Mouse (Mus musculus): ENCODE measurements around the gene Taar2.

The Taar2 gene

DNA sequence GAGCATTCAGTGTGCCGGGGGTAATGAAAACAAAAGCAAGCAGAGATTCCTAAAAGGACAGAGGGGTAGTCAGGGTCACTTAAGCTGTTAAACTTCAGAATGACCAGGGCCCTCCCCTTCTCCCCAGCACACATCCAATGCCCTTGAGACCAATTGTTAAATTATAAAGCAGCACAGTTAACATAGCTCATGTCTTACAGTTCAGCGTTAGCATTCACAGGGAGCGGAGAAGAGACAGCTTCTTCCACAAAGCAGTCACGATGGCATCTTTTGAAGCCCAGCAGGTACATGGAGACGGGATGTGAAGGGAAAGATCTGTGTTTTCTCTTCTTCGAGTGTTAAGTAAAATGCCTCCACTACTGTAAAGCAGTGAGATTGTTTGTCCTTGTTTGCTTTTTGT, at the start of gene Taar2:
Taar2 (plus strand) TSS at position 261 of the 400 bp plus-strand sequence.
- CTCF ChIA-PET, result no interaction called here

DNA sequence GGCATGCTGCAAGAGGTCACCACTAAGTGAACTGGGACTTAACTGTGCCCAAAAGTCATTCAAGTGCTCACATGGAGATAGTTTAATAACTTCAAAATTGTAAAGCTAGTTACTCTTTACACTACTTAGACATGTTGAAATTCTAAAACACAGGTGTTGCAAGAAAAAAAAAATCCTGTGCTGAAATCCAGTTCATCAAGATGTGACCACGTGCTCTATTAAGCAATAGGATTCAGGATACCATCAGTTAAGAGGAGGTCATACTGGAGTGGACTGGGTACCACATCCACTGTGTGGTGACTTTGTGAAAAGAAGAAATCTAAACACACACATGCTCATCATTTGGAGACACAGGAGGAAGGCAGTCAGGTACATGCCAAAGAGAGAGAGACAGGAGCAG, 45.4 kb upstream of the Taar2 start:
- CTCF ChIA-PET, result no interaction called here

DNA sequence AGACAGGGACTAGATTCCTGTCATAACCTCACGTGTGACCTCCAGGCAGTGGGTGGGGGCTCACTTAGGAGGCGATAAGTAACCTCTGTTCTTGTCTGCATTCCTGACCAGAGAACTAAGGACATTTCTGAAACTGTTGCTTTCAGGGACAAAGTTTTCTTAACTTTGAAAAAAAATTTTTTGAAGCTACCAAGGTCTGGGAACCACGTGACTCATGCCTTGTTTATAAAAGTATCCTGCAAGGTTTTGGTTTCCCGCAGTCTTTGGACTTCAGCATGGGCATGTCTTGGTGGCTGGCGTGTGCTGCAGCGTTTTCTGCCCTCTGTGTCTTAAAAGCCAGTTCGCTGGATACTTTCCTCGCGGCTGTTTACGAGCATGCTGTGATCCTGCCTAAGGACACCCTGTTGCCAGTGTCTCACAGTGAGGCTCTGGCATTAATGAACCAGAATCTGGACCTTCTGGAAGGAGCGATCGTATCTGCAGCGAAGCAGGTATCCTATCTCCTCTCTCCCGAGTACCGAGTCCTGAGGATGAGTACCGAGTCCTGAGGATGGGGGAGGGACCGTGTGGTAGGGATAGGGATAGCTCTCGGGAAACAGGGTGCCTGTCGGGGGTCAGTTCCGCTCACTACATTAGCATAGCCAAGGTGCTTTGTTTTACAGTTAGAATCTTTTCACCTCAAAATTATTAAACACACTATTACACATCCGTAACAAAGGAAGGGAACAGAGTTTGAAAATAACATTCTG, 43.6 kb upstream of the Taar2 start, which contains the start of gene Vnn1:
Vnn1 (plus strand) TSS at position 88 of the 749 bp plus-strand sequence.
- CTCF ChIA-PET, result no interaction called here

DNA sequence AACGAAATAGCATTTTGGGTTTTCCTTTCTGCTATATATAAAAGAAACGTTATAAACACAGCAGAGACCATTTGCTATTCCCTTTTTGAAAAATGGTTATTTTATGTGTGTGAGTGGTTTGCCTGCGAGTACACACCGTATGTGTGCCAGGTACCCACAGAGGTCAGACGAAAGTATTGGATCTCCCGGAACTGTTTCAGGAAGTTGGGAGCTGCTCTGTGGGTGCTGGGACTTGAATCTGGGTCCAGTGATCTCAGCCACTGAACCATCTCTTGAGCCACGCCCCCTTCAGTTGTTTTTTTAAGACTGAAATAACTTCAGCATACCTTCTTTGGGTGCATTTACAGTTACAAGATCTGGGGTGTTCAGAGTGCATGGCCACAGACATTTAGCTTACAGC, 43.0 kb upstream of the Taar2 start:
- CTCF ChIA-PET, result no interaction called here

DNA sequence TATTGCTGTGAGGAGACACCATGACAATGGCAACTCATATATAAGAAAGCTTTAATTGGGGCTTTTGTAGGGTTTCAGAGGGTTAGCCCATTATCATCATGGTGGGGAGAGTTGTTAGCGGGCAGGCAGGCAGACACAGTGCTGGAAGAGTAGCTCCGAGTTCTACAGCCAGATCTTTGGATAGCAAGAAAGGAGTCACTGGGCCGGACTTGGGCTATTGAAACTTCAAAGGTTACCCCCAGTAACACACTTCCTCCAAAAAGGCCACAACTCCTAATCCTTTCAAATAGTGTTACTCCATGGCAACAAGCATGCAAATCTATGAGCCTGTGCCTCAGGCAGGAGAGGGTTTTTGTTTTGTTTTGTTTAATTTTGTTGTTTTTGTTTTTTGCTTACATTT, 37.3 kb upstream of the Taar2 start:
- CTCF ChIA-PET, result no interaction called here

DNA sequence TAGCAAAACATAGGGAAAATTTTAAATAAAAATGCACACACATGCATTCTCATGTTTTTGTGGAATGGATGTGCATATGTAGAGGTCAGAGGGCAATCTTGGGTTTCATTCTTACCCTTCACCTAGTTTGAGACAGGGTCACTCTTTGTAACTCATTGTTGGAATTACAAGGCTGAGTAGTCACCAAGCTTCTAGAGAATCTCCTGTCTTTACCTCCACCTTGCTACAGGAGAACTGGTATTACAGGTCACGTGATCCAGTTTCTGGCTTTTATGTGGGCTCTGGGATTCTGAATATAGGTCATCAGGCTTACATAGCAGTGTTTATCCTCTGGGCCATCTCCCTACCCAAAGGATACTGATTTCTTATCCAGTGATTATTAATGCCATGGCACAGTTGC, 32.7 kb upstream of the Taar2 start:
- CTCF ChIA-PET, result no interaction called here

DNA sequence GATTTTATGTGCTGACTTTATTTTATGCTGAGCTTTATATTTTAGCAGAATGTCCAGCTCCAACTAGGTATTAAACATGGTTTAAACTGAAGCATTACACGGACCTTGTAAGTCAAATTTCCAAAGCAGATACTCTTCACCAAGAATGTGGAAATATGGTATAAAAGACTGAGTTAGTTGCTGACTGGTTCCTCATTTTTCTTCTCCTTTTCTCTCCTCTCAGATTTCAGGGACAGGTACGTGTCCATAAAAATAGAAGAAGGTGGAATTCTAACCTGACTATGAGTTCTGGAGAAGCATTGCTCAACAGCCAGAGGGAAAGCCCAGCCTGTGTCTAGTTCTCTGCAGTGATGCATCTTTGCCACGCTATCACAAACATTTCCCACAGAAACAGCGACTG, 18.3 kb upstream of the Taar2 start, which contains the start of gene Taar1:
Taar1 (plus strand) TSS at position 301 of the 400 bp plus-strand sequence.
- CTCF ChIA-PET, result no interaction called here

DNA sequence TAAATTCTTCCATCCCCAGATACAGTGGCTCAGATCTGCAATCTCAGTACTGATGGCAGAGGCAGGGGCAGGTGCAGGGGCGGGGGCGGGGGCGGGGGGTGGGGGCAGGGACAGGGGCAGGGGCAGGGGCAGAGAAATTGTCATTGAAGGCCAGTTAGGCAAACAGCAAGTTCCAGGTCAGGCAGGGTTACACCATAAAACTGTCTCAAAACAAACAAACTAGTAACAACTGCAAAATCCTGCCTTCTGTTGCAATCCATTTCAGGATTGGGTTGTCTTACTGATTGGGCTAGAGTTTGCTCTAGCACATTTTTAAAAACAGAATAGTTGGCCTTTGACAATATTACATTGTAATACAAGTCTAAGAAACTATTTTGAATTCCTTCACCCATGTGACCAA, 15.9 kb upstream of the Taar2 start:
- CTCF ChIA-PET, result no interaction called here

DNA sequence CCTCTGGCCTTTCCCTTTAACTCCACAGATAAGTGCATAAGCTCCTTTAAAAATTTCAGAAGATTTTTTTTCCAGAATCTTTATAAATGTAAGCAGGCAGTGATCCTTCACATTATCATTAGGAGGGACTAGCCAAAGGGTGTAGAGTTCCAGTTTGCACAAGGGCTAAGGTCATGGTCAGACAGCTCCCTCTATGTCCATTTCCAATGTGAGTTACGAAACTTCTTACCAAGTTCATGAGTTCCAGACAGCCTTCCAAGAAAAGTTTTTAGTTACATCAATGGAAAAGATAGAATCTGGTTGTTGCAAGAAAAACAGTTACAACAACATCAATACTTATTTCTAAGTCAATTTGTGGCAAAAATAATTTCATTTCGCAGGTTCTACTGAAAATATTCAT, 14.4 kb upstream of the Taar2 start:
- CTCF ChIA-PET, result no interaction called here

DNA sequence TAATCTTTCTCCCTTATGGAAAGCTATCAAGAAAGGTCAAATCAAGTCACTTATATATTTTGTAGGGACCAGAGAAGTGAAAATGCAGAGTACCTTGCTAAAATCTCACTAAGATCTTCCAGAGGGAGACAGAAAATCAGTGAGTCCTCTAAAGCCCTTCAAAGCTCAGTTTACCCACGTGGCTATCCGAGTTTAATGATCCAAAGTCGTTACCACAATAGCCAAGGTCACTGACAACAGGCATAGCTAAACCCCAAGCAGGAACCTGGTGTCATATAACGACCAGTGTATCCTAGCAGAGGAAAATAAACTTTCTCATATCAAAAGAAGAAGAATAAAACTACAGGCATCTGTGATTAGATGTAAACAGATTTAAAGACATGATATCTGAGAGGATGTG, 759 bp upstream of the Taar2 start:
- CTCF ChIA-PET, result no interaction called here

DNA sequence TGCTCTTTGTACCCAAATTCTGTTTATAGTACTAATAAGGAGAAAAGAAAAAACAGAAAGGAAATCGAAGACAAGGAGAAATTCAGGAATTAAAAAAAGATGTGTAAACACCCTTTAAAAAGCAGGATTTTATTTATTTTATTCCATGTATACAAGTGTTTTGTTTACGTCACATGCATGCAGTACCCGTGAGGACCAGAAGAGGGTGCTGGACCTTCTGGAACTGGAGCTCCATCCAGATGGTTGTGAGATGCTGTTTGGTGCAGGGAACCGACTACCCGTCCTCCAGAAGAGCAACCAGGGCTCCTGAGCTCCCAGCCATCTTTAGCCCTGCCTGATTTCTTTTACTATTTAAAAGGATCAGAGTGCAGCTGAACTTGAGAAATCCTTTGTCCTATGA, 4.1 kb downstream of the Taar2 start:
- CTCF ChIA-PET, result no interaction called here

DNA sequence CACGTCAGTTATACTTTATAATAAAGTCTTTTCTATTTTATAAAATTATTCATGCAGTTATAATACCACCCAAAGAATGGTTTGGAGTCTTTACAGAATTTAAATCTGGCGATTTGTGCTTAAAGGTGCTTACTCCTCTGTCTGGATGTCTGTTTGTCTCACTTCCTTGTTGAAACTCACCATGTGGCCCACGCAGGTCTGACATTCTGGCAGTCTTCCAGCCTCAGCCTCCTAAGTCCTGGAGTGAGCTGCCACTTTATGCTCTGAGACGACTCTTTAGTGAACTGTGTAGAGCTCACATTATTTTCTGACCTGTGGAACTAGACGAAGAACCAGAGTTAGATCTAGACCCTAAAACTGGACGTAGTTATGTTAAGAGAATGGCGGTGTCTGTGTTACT, 9.7 kb downstream of the Taar2 start:
- CTCF ChIA-PET, result no interaction called here

DNA sequence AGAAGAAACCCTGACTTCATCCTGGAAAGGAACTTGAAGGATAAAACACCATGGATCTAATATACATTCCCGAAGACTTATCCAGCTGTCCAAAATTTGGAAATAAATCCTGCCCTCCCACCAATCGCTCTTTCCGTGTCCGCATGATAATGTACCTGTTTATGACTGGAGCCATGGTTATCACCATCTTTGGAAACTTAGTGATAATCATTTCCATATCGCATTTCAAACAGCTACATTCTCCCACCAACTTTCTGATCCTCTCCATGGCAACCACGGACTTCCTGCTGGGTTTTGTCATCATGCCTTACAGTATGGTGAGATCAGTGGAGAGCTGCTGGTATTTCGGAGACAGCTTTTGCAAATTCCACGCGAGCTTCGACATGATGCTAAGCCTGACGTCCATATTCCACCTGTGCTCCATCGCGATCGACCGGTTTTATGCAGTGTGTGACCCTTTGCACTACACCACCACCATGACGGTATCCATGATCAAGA, 11.2 kb downstream of the Taar2 start, which contains the start of gene Taar3:
Taar3 (plus strand) TSS at position 51 of the 498 bp plus-strand sequence.
- CTCF ChIA-PET, result no interaction called here

DNA sequence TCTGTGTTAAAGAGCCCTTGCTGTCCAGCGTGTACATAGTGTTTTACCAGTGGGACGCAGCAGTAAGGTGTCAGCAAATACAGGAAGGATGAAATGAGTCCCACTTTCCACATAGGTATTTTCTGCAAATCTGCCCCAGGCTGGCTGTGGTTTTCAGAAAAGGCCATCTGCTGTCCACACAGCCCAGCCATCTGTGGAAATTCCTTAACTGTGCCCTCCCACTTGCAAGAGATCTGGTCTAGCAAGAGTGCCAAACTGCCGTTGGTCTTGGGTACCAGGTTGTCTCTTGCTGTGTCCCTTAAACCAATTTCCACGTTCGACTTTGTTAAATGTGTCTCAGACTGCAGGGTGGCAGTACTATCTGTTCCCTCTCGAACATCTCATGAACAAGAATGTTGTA, 13.3 kb downstream of the Taar2 start:
- CTCF ChIA-PET, result no interaction called here

DNA sequence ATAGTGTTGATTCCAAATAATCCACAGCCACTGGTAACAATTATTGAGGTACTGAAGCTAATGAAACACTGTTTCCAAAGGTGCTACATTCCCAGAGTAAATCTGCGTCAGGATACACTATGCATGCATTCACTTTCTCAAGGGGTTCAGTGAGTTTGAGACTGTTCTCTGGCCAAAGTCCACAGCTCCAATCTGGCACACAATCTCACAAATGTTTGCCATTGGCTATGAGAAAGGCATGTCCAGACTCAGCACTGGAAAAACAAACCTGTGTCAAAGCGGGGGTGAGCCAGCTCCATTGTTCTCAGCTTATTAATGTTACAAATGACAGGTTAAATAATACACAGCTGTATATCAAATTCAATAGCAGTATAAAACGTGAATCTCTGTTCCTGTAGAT, 20.7 kb downstream of the Taar2 start:
- CTCF ChIA-PET, result no interaction called here

DNA sequence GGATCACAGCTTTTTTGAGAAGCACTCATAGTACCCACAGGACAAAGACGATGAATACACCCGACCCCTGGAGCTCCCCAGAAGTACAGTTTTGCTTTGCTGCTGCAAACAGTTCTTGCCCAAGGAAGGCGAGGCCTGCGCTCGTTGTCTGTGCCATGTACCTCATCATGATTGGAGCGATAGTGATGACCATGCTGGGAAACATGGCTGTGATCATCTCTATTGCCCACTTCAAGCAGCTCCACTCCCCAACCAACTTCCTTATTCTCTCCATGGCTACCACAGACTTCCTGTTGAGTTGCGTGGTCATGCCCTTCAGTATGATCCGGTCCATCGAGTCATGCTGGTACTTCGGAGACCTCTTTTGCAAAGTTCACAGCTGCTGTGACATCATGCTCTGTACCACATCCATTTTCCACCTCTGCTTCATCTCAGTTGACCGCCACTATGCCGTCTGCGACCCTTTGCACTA, 22.1 kb downstream of the Taar2 start, which contains the start of gene Taar4:
Taar4 (plus strand) TSS at position 51 of the 472 bp plus-strand sequence.
- CTCF ChIA-PET, result no interaction called here

DNA sequence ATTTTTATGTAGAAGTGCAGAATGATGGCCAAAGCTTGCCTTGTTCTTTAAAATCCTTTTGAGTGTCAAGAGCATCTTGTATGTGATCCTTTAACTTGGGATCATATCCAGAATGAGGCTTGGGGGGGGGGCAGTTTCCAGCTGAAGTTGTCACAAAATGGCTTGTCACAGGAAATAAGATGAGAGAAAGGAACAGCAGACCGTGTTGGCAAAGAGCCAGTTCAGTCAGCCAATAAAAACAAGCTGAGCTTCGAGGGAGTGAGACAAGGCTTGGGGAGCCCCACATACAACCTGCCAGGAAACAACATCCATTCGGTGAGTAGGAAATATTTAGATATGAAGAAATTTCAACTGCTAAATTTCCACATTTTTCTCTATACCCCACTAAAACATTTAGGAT, 25.1 kb downstream of the Taar2 start:
- CTCF ChIA-PET, result no interaction called here

DNA sequence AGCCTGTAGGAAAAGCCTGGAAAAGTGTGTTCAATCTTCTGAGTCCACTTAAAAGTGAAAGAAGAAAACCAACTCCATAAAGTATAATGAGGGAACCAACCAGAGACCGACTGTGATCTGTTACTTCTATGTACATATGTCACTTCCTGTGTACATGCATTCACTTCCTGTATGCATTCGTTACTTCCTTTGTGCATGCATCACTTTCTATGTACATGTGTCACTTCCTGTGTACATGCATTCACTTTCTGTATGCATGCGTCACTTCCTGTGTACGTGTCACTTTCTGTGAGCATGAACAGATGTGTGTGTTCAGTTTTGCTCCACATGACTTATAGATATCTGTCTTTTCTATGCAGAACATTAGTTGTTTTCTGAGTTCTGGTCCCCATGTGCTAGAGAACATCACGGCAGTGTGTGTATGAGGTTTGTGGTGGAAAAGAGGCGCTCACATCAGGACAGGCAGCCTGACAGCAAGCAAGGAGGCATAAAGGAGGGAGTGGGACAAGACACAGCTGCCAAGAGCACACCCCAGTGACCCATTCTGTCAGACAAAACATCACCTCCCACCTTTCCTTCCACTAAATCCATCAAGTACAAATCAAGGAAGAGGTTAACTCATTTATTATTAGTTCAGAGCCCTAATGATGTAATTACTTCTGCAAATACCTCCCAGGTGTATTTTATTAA, 26.7 kb downstream of the Taar2 start:
- CTCF ChIA-PET, result no interaction called here

DNA sequence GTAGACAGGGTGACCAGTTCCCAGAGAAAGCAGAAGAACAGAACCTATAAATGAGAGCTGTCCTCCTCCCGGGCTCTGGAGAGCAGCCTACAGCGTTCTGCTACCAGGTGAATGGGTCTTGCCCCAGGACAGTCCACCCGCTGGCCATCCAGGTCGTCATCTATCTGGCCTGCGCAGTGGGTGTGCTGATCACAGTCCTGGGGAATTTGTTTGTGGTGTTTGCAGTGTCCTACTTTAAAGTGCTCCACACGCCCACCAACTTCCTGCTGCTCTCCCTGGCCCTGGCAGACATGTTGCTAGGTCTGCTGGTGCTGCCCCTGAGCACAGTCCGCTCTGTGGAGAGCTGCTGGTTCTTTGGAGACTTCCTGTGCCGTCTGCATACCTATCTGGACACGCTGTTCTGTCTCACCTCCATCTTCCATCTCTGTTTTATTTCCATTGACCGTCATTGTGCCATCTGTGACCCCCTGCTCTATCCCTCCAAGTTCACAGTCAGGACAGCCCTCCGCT, 32.3 kb downstream of the Taar2 start, which contains the start of gene Taar5:
Taar5 (plus strand) TSS at position 51 of the 510 bp plus-strand sequence.
- CTCF ChIA-PET, result no interaction called here

DNA sequence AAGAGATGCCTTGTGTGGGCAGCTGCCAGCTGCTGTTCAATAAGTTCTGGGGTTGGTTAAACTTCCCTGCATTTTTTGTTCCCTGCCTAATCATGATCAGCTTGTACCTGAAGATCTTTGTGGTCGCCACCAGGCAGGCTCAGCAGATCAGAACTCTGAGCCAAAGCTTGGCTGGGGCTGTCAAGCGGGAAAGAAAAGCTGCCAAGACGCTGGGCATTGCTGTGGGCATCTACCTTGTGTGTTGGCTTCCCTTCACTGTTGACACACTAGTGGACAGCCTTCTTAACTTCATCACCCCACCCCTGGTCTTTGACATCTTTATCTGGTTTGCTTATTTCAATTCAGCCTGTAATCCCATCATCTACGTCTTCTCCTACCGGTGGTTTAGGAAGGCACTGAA, 32.9 kb downstream of the Taar2 start:
- CTCF ChIA-PET, result no interaction called here

DNA sequence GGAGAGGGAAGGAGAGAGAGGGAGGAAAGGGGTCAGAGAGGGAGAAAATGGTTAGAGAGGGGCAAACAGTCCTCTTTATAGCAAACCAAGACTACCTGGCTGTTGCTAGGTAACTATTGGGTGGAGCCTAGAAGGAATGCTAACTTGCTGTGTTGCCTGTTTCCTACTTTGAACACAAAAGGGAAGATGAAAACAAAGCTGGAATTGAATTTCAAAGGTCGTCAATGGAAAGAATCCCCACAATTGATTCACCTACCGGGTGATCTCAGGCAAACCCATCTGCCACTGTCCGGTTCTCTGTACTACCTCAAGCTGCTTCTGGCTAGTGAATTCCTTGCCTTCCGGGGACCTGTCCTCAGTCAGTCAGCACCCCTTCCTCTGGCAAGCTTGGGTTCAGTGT, 39.6 kb downstream of the Taar2 start:
- CTCF ChIA-PET, result no interaction called here

DNA sequence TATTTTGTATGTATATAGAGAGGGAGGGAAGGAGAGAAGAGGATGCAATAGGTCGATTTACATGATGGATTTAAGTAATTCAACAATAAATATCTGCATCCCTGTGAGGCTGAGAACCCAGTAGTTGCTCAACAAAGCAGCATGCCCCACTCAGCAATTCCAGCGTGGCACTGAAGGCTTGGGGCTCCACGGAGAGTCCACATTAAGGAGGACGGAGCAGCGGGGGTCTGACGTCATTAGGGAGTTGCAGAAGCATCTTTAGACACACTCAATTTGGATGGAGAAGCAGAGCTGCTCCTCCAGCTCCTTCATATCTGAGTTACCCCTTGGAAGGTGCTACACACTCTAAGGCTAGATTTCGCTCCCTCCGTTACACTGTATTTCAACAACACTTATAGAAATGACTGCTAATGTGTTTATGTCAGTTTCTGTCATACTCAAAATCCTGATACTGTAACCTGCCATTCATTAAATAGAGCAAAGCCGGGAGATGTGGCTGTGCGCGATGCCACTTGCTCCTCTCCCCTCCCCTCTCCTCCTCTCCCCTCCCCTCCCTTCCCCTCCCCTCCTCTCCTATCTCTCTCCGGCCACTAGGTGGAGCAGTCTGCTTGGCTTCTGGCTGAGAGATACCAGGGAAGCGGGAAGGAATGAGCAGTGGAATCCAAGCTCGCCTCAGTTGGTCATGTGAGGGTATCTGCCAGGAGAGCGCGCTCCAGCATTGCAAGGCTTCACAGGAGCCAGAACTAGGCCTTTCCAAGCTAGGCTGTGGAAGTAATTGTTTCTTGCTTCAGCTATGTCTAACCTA, 40.7 kb downstream of the Taar2 start:
- CTCF ChIA-PET, result no interaction called here
